Mouse (Mus musculus): Measurements from ENCODE around the gene Jph4. TPM values are rescaled to one million over a fixed set of nuclear protein-coding genes. Genes with fewer than 3 reads are reported as not detected.

Gene Jph4
- polyA plus RNA-seq, 1 experiment from 2014 or later: 0.09 TPM

DNA sequence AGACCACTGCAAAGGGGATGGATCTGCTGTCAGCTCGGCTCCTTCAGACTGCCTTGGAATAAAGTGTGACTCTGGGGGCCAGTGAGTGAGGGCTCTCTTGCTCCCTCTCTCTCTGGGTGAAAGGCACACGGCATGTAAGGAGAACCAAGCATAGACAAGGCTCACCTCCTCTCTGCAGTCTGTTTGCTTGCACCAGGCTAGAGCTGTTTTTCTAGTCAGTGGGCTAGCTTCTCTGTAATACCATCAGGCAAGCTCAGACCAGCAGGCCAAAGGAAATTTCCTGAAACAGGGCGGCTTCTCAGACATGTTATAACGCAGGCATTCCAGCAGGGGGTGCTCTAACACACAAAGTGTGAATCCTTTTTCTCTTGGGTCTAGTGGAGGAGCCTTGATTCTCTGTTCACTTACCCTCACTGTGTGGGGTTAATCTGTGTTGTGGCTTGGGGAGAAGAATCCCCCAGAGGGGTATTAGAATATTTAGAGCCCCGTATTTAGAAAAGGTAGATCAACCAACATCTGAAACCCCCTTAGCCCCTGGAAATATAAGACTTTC, 31.7 kb upstream of the Jph4 start:
- 36% methylated on average over 5 of the region's 5 CpGs for WGBS
- Histone ChIP-seq H3K36me3 (no peaks in the 10 kb centered on the region), H3K27me3 (replicated peaks) (0 out of 2 replicates have a peak, but pooled peaks cover 3% of the 10 kb centered on the region), H3K27ac (ENCODE audit: poor library complexity, severe bottlenecking) (no peak overlapping the region), H3K4me3 (no peak overlapping the region), H3K9me3 (replicated peaks) (no peaks in the 10 kb centered on the region), H3K4me2 (no peak overlapping the region), H3K4me1 (replicated peaks) (peaks cover 16% of the 10 kb centered on the region; the same call in 1 of the 2 replicates), H3K9ac (no peak overlapping the region)
- no peak for ATAC-seq (ENCODE audit: insufficient number of reproducible peaks, low FRiP score)

DNA sequence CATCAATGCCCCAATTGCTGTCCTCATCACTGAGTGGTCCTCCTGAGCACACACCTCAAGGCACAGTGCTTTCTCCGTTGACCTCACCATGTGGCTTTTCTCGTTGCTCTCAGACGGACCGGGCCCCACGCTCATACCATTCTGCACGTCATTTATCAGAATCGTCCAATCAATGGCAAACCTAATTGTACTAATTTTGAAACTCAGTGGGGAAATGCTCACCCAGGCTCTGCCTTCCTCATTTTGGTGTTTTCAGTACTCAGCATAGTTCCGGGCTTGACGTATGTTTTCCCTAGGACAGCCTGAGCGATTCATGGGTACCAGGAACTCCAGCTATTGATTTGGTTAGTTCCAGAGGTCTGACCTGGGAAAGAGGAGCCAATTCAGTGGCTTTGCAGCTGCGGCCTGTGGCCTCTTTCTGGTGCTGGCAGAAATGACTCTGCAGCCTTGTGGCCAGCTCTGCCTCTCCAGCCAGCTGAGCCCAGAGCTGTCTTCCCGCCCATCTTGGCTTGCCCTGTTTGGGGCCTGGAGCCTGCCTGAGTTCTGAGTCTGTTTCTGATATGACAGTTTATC, 30.2 kb upstream of the Jph4 start:
- H3K27ac ChIP-seq (ENCODE audit: poor library complexity, severe bottlenecking): no peak overlapping the region

GRCm38 (mm10) chr14:55146324-55146723, 29.6 kb upstream of the Jph4 start:
- no peak overlapping the region for H3K4me2 ChIP-seq
- no peak overlapping the region for H3K27ac ChIP-seq (ENCODE audit: poor library complexity, severe bottlenecking)
- H3K36me3 ChIP-seq: no peaks in the 10 kb centered on the region
- H3K9me3 ChIP-seq (replicated peaks): no peaks in the 10 kb centered on the region
- no peak overlapping the region for H3K9ac ChIP-seq
- H3K4me3 ChIP-seq: no peak overlapping the region
- 89% methylated on average over 1 of the region's 1 CpGs for WGBS
- no peak for ATAC-seq (ENCODE audit: insufficient number of reproducible peaks, low FRiP score)
- H3K27me3 ChIP-seq (replicated peaks): 0 out of 2 replicates have a peak, but pooled peaks cover 3% of the 10 kb centered on the region
- H3K4me1 ChIP-seq (replicated peaks): peaks cover 22% of the 10 kb centered on the region; the same call in 1 of the 2 replicates

More for the DNA sequence above, 30.2 kb upstream of the Jph4 start:
- H3K4me3 ChIP-seq: no peak overlapping the region
- no peaks in the 10 kb centered on the region for H3K9me3 ChIP-seq (replicated peaks)
- ATAC-seq (ENCODE audit: insufficient number of reproducible peaks, low FRiP score): no peak
- H3K4me1 ChIP-seq (replicated peaks): peaks cover 21% of the 10 kb centered on the region; the same call in 1 of the 2 replicates
- 82% methylated on average over 12 of the region's 12 CpGs for WGBS
- H3K27me3 ChIP-seq (replicated peaks): 0 out of 2 replicates have a peak, but pooled peaks cover 3% of the 10 kb centered on the region
- no peak overlapping the region for H3K9ac ChIP-seq
- no peaks in the 10 kb centered on the region for H3K36me3 ChIP-seq
- H3K4me2 ChIP-seq: no peak overlapping the region

DNA sequence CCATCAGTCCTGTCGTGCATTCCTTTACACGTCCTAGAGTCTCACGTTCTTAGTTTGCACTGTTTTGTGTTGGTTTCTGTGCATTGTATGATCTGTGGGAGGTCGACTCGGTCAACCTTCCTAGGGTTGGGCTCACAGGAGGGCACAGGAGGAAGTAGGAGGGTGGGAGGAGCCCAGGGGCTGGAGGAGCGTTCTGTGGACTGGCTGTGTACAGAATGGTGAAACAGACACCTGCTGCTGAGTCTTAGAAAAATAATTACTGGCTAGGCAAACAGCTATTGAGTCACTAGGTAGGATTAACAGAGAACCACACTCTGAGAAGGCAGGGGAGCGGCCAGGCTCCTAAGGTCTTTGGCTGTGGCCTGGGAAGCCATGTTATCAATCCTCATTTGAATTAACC, 22.6 kb upstream of the Jph4 start:
- no peaks in the 10 kb centered on the region for H3K36me3 ChIP-seq
- H3K9me3 ChIP-seq (replicated peaks): no peaks in the 10 kb centered on the region
- no peak overlapping the region for H3K4me3 ChIP-seq
- H3K4me1 ChIP-seq (replicated peaks): peaks cover 6% of the 10 kb centered on the region; the same call in 1 of the 2 replicates
- 54% methylated on average over 7 of the region's 7 CpGs for WGBS
- H3K27me3 ChIP-seq (replicated peaks): 0 out of 2 replicates have a peak, but pooled peaks cover 4% of the 10 kb centered on the region
- H3K27ac ChIP-seq (ENCODE audit: poor library complexity, severe bottlenecking): no peak overlapping the region
- ATAC-seq (ENCODE audit: insufficient number of reproducible peaks, low FRiP score): no peak
- no peak overlapping the region for H3K9ac ChIP-seq
- no peak overlapping the region for H3K4me2 ChIP-seq

GRCm38 (mm10) chr14:55135676-55136075, 18.9 kb upstream of the Jph4 start:
- H3K4me3 ChIP-seq: no peak overlapping the region
- WGBS: 65% methylated on average over 8 of the region's 8 CpGs
- ATAC-seq (ENCODE audit: insufficient number of reproducible peaks, low FRiP score): no peak
- no peaks in the 10 kb centered on the region for H3K36me3 ChIP-seq
- H3K27ac ChIP-seq (ENCODE audit: poor library complexity, severe bottlenecking): no peak overlapping the region
- H3K4me2 ChIP-seq: no peak overlapping the region
- 0 out of 2 replicates have a peak, but pooled peaks cover 4% of the 10 kb centered on the region for H3K27me3 ChIP-seq (replicated peaks)
- H3K4me1 ChIP-seq (replicated peaks): no peaks in the 10 kb centered on the region; the same call in 1 of the 2 replicates
- no peaks in the 10 kb centered on the region for H3K9me3 ChIP-seq (replicated peaks)
- H3K9ac ChIP-seq: no peak overlapping the region

GRCm38 (mm10) chr14:55126521-55126920, 9.8 kb upstream of the Jph4 start:
- no peak overlapping the region for H3K4me3 ChIP-seq
- 81% methylated on average over 7 of the region's 7 CpGs for WGBS
- peaks cover 6% of the 10 kb centered on the region; the same call in 1 of the 2 replicates for H3K27me3 ChIP-seq (replicated peaks)
- no peak for ATAC-seq (ENCODE audit: insufficient number of reproducible peaks, low FRiP score)
- no peaks in the 10 kb centered on the region for H3K36me3 ChIP-seq
- peaks cover 9% of the 10 kb centered on the region for H3K4me1 ChIP-seq (replicated peaks)
- no peaks in the 10 kb centered on the region for H3K9me3 ChIP-seq (replicated peaks)
- no peak overlapping the region for H3K27ac ChIP-seq (ENCODE audit: poor library complexity, severe bottlenecking)
- H3K4me2 ChIP-seq: no peak overlapping the region
- no peak overlapping the region for H3K9ac ChIP-seq

DNA sequence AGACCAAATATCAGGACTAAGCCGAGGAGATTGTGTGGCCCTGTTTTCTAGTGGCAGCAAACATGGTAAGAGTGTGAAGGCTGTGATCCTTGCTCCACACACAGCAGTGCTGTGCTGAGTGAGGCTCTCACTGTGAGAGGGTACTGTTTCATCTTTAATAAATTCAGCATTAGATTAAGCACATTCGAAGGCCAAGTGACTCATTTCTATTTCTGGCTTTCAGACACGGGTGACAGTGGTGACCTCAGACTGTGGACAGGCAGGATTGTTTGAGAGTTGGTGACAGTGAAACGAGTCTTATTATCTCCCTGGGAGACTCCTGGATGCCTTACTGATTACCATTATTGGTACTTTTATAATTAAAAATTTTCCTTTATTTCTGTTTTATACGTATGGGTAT, 9.0 kb upstream of the Jph4 start:
- Histone ChIP-seq H3K27me3 (replicated peaks) (peaks cover 6% of the 10 kb centered on the region; the same call in 1 of the 2 replicates), H3K4me2 (no peak overlapping the region), H3K9ac (no peak overlapping the region), H3K4me1 (replicated peaks) (peaks cover 9% of the 10 kb centered on the region), H3K4me3 (no peak overlapping the region), H3K36me3 (no peaks in the 10 kb centered on the region), H3K27ac (ENCODE audit: poor library complexity, severe bottlenecking) (no peak overlapping the region), H3K9me3 (replicated peaks) (no peaks in the 10 kb centered on the region)
- 58% methylated on average over 5 of the region's 5 CpGs for WGBS
- ATAC-seq (ENCODE audit: insufficient number of reproducible peaks, low FRiP score): no peak

- Histone ChIP-seq H3K9me3 (replicated peaks) (no peaks in the 10 kb centered on the region), H3K9ac (peak overlapping the region; percentile 46), H3K27ac (ENCODE audit: poor library complexity, severe bottlenecking) (no peak overlapping the region), H3K36me3 (no peaks in the 10 kb centered on the region), H3K4me3 (no peak overlapping the region), H3K4me1 (replicated peaks) (peaks cover 9% of the 10 kb centered on the region), H3K4me2 (peak overlapping the region; percentile 58), H3K27me3 (replicated peaks) (peaks cover 16% of the 10 kb centered on the region)
- 31% methylated on average over 8 of the region's 8 CpGs for WGBS
- no peak for ATAC-seq (ENCODE audit: insufficient number of reproducible peaks, low FRiP score)
Measured at GRCm38 (mm10) chr14:55122359-55122758, 5.6 kb upstream of the Jph4 start.

- Histone ChIP-seq H3K4me2 (peak overlapping the region; percentile 58), H3K4me1 (replicated peaks) (peaks cover 9% of the 10 kb centered on the region), H3K27ac (ENCODE audit: poor library complexity, severe bottlenecking) (no peak overlapping the region), H3K9me3 (replicated peaks) (no peaks in the 10 kb centered on the region), H3K9ac (peak overlapping the region; percentile 46), H3K27me3 (replicated peaks) (peaks cover 21% of the 10 kb centered on the region), H3K36me3 (no peaks in the 10 kb centered on the region), H3K4me3 (no peak overlapping the region)
- ATAC-seq (ENCODE audit: insufficient number of reproducible peaks, low FRiP score): peak; percentile 82
- 2% methylated on average over 5 of the region's 5 CpGs for WGBS
Measured at GRCm38 (mm10) chr14:55121947-55122346, 5.2 kb upstream of the Jph4 start.

DNA sequence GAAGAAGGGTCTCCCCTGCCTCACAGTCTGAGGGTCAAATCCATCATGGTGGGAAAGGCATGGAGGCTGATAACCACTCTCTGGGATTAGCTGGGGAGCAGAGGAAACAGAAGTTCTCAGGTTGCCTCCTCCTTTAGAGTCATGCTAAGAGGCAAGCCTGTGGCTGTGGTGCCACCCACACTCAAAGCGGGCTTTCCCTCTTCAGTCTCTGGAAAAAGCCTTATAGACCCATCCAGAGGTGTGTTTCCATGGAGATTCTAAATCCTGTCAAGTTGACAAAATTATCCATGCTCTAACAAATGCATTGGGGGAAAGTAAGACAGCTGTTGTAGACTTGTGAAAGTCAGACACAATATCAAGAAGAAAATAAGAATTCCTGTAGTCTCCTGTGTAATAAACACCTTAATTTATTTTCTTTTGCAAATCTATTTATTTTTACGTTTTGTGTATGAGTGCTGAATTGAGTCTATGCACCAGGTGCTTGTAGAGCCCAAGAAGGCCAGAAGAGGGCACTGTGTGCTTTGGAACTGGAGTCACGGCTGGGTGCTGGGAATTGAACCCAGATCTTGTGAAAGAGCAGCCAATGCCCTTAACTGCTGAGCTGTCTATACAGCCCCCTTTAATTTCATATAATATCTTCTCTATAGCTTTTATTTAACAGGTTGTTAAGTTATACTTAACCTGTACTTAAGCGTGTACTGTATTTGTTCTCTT, 2.8 kb upstream of the Jph4 start:
- ATAC-seq (ENCODE audit: insufficient number of reproducible peaks, low FRiP score): no peak
- no peak overlapping the region for H3K4me3 ChIP-seq
- H3K4me2 ChIP-seq: no peak overlapping the region
- no peaks in the 10 kb centered on the region for H3K9me3 ChIP-seq (replicated peaks)
- H3K27ac ChIP-seq (ENCODE audit: poor library complexity, severe bottlenecking): no peak overlapping the region
- H3K36me3 ChIP-seq: no peaks in the 10 kb centered on the region
- peaks cover 43% of the 10 kb centered on the region for H3K27me3 ChIP-seq (replicated peaks)
- no peak overlapping the region for H3K9ac ChIP-seq
- WGBS: 72% methylated on average over 4 of the region's 4 CpGs
- H3K4me1 ChIP-seq (replicated peaks): peaks cover 33% of the 10 kb centered on the region

- Histone ChIP-seq H3K36me3 (no peaks in the 10 kb centered on the region), H3K27me3 (replicated peaks) (peaks cover 45% of the 10 kb centered on the region), H3K9ac (no peak overlapping the region), H3K9me3 (replicated peaks) (no peaks in the 10 kb centered on the region), H3K4me3 (no peak overlapping the region), H3K4me2 (no peak overlapping the region), H3K27ac (ENCODE audit: poor library complexity, severe bottlenecking) (no peak overlapping the region), H3K4me1 (replicated peaks) (peaks cover 39% of the 10 kb centered on the region)
- 75% methylated on average over 4 of the region's 4 CpGs for WGBS
- no peak for ATAC-seq (ENCODE audit: insufficient number of reproducible peaks, low FRiP score)
Measured at GRCm38 (mm10) chr14:55118852-55119251, 2.1 kb upstream of the Jph4 start.
